Mouse (Mus musculus): ENCODE results near the gene Mid1. TPM values are rescaled to one million over a fixed set of nuclear protein-coding genes. Genes with fewer than 3 reads are reported as not detected.
A peak's percentile ranks its signal among the peaks of the same experiment; 100 is the strongest.

Mid1 gene
- polyA plus RNA-seq, 1 experiment from 2014 or later = 9.0 TPM

DNA sequence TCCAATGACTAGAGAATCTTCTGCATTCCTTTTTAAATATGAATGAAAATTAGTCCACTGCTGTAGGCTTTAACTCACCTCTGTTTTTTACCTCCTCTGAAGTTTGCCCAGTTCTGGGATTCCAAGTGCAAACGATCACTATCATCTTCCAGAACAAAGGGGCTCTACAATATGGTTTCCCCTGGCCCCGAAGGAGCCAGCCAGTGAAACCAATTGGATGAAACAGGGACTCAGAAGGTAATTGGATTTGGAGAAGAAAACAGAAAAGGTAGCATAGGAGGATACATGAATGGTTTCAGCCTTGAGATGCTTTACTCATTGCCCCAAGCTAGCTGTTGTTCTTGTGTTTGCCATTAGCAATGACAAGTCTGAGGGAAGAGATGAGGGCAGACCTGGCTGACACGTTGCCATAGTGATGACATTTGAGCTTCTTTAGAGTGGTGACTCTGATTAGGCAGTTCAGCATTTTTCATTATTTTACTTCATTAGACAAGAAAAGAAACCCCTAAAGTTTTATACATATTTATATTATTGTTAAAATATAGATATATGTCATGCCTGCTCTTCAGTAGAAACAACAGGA is 50.5 kb downstream of the Mid1 start:
- Histone ChIP-seq H3K4me1 (ENCODE audit: control insufficient read depth, insufficient read depth, low read length) (no peaks in the 10 kb centered on the region), H3K4me2 (ENCODE audit: low read depth, low read length) (no peak overlapping the region), H3K27me3 (ENCODE audit: control insufficient read depth, insufficient read depth, low read length) (no peaks in the 10 kb centered on the region), H3K9ac (replicated peaks; ENCODE audit: low read depth, low read length) (no peak overlapping the region), H3K36me3 (ENCODE audit: control insufficient read depth, insufficient read depth, low read length) (no peaks in the 10 kb centered on the region), H3K4me3 (ENCODE audit: low read depth, low read length) (no peak overlapping the region), H3K27ac (ENCODE audit: low read depth, low read length) (no peak overlapping the region), H3K9me3 (ENCODE audit: control insufficient read depth, low read length) (no peaks in the 10 kb centered on the region)
- 68% methylated on average over 3 of the region's 3 CpGs for WGBS
- ATAC-seq (ENCODE audit: low read depth) = no peak

DNA sequence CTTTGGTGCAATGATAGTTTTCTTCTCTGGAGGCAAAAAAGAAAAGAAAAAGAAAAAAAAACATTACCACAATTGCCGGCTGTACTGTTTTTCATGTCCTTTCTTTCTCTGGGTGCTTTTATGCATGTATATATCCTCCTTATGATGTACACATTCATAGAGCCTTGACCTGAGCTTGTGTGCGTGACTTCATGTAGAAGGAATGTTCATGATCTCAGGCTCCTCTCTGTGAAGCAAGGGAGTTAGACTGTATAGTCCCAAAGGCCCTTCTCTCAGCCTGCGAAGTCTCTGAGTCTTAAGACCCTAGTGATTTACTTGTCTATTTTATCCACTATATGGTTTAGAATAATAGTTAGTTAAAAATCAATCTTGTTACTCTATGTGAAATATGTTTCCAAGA is 73.0 kb downstream of the Mid1 start:
- Histone ChIP-seq H3K4me1 (ENCODE audit: control insufficient read depth, insufficient read depth, low read length) (no peaks in the 10 kb centered on the region), H3K9ac (replicated peaks; ENCODE audit: low read depth, low read length) (no peak overlapping the region), H3K27ac (ENCODE audit: low read depth, low read length) (no peak overlapping the region), H3K27me3 (ENCODE audit: control insufficient read depth, insufficient read depth, low read length) (no peaks in the 10 kb centered on the region), H3K9me3 (ENCODE audit: control insufficient read depth, low read length) (no peaks in the 10 kb centered on the region), H3K4me2 (ENCODE audit: low read depth, low read length) (no peak overlapping the region), H3K4me3 (ENCODE audit: low read depth, low read length) (no peak overlapping the region), H3K36me3 (ENCODE audit: control insufficient read depth, insufficient read depth, low read length) (no peaks in the 10 kb centered on the region)
- no peak for ATAC-seq (ENCODE audit: low read depth)
- WGBS = 91% methylated on average over 3 of the region's 3 CpGs

DNA sequence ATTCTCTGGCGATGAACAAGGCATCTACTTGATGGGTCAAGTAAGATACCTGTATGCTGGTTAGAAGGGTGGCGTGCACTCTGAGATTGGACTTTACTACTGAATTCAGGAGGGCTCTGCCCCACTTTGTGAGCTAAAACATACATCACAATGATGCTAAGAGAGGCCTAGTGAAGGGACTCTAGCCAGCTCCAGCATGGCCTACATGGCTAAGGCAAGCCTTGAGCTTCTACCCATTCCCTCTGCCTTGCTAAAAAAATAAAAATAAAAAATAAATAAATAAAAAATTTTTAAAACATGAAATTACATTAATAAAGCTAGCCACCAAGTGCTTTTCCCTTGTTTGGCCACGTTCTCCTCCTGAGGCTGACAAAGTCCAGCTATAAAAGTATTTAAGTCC is 94.5 kb downstream of the Mid1 start, which contains the start of gene 4933400A11Rik:
Gene 4933400A11Rik (minus strand): TSS at position 101 of the 400 bp plus-strand sequence.
- ATAC-seq (ENCODE audit: low read depth) = no peak
- H3K4me3 ChIP-seq (ENCODE audit: low read depth, low read length) = no peak within 1 kb of the TSS
- no peak within 1 kb of the TSS for H3K9ac ChIP-seq (replicated peaks; ENCODE audit: low read depth, low read length)
- H3K27ac ChIP-seq (ENCODE audit: low read depth, low read length) = no peak within 1 kb of the TSS
- WGBS = 96% methylated on average over 3 of the region's 3 CpGs
- peaks cover 3% of the 10 kb centered on the region; the same call in 1 of the 2 replicates for H3K27me3 ChIP-seq (ENCODE audit: control insufficient read depth, insufficient read depth, low read length)
- H3K4me2 ChIP-seq (ENCODE audit: low read depth, low read length) = no peak within 1 kb of the TSS
- no peaks in the 10 kb centered on the region for H3K9me3 ChIP-seq (ENCODE audit: control insufficient read depth, low read length)
- H3K4me1 ChIP-seq (ENCODE audit: control insufficient read depth, insufficient read depth, low read length) = no peaks in the 10 kb centered on the region
- no peaks in the 10 kb centered on the region for H3K36me3 ChIP-seq (ENCODE audit: control insufficient read depth, insufficient read depth, low read length)

DNA sequence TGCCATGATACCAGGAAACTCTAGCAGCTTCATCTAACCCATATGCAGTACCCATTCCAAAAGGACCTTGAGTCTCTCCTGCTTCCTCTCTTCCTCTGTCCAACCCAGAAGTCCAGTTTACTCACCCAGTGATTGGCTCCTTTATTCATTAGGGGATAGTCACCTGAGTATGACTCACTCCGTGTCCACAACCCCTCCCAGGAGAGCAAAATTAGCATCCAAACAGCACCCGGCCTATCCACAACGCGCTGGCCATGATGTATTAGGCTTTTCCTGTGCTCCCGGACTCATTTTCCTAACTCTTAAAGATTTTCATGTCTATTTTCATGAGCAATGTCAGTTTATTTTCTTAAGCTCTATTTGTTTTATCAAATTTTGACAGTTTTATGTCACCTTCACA is 104.7 kb downstream of the Mid1 start:
- no peaks in the 10 kb centered on the region for H3K4me1 ChIP-seq (ENCODE audit: control insufficient read depth, insufficient read depth, low read length)
- WGBS = 82% methylated on average over 5 of the region's 5 CpGs
- no peak overlapping the region for H3K4me2 ChIP-seq (ENCODE audit: low read depth, low read length)
- no peak overlapping the region for H3K4me3 ChIP-seq (ENCODE audit: low read depth, low read length)
- no peak overlapping the region for H3K27ac ChIP-seq (ENCODE audit: low read depth, low read length)
- no peak for ATAC-seq (ENCODE audit: low read depth)
- H3K9ac ChIP-seq (replicated peaks; ENCODE audit: low read depth, low read length) = no peak overlapping the region
- H3K36me3 ChIP-seq (ENCODE audit: control insufficient read depth, insufficient read depth, low read length) = no peaks in the 10 kb centered on the region
- H3K9me3 ChIP-seq (ENCODE audit: control insufficient read depth, low read length) = no peaks in the 10 kb centered on the region
- H3K27me3 ChIP-seq (ENCODE audit: control insufficient read depth, insufficient read depth, low read length) = no peaks in the 10 kb centered on the region

DNA sequence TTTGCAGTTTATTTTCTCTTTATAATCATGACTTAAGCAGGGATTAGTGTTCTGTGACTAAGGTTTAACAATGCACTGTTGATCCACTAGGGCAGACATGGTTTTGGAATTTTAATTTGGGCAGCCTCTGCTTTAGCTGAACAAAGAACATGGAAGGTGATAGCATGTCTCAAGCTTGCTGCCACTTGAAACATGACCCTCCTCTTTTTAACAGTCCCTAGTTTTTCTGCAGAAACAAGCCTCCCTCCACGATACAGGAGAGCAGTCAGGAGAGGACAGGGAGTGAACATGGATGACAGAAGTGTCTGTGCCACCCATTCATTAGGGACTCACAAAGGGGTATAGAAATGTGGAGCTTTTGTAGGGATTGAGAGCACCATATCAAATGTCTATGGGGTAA is 107.9 kb downstream of the Mid1 start:
- WGBS = 7% methylated on average over 1 of the region's 1 CpGs
- no peak for ATAC-seq (ENCODE audit: low read depth)

DNA sequence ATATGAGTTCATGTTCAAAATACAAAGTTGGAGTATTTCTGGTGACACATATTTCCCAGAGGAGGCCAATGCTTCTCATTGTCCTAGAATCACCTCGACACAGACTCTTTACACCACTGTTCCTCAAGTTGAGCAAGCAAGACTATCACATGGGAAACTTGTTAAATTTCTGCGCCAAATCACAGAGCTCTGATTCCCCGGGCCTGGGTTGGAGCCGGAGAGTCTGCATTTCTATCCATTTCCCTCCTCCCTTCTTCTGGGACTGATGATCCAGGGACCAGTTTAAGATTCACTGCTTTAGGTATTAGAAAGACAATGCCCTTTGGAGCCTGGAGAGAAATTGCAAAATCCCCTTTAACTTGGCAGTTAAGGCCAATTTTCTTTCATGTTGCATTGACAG is 109.4 kb downstream of the Mid1 start:
- no peak overlapping the region for H3K27ac ChIP-seq (ENCODE audit: low read depth, low read length)
- no peak overlapping the region for H3K9ac ChIP-seq (replicated peaks; ENCODE audit: low read depth, low read length)
- H3K27me3 ChIP-seq (ENCODE audit: control insufficient read depth, insufficient read depth, low read length) = no peaks in the 10 kb centered on the region
- no peak overlapping the region for H3K4me2 ChIP-seq (ENCODE audit: low read depth, low read length)
- ATAC-seq (ENCODE audit: low read depth) = no peak
- no peaks in the 10 kb centered on the region for H3K4me1 ChIP-seq (ENCODE audit: control insufficient read depth, insufficient read depth, low read length)
- no peaks in the 10 kb centered on the region for H3K36me3 ChIP-seq (ENCODE audit: control insufficient read depth, insufficient read depth, low read length)
- H3K9me3 ChIP-seq (ENCODE audit: control insufficient read depth, low read length) = no peaks in the 10 kb centered on the region
- WGBS = 73% methylated on average over 4 of the region's 4 CpGs
- no peak overlapping the region for H3K4me3 ChIP-seq (ENCODE audit: low read depth, low read length)

More for the DNA sequence above, 107.9 kb downstream of the Mid1 start:
- Histone ChIP-seq H3K9ac (replicated peaks; ENCODE audit: low read depth, low read length) (no peak overlapping the region), H3K9me3 (ENCODE audit: control insufficient read depth, low read length) (no peaks in the 10 kb centered on the region), H3K4me2 (ENCODE audit: low read depth, low read length) (no peak overlapping the region), H3K36me3 (ENCODE audit: control insufficient read depth, insufficient read depth, low read length) (no peaks in the 10 kb centered on the region), H3K27ac (ENCODE audit: low read depth, low read length) (no peak overlapping the region), H3K27me3 (ENCODE audit: control insufficient read depth, insufficient read depth, low read length) (no peaks in the 10 kb centered on the region), H3K4me3 (ENCODE audit: low read depth, low read length) (no peak overlapping the region), H3K4me1 (ENCODE audit: control insufficient read depth, insufficient read depth, low read length) (no peaks in the 10 kb centered on the region)

DNA sequence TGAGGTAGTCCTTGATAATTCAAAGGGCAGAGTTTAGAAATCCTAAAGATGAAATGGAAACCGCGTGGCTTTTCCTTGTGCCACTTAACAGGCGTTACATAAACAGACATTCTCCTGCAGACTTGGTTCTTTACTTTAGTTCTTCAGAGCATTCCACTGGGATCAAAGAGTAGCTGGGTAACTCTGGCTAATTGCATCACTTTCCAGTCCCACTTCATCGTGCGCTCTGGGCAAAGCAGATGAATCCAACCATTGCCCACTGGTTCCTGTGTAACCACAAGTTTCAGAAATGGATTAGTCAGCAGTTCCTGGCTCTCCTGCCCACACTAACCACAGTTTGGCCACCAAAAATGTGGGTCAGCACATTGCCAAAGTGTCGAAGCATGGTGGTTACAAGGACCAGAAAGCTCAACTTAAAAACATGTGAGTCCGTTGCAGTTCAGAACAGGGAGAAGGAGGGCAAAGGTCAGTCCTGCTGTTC is 109.9 kb downstream of the Mid1 start:
- no peaks in the 10 kb centered on the region for H3K4me1 ChIP-seq (ENCODE audit: control insufficient read depth, insufficient read depth, low read length)
- 59% methylated on average over 7 of the region's 7 CpGs for WGBS

DNA sequence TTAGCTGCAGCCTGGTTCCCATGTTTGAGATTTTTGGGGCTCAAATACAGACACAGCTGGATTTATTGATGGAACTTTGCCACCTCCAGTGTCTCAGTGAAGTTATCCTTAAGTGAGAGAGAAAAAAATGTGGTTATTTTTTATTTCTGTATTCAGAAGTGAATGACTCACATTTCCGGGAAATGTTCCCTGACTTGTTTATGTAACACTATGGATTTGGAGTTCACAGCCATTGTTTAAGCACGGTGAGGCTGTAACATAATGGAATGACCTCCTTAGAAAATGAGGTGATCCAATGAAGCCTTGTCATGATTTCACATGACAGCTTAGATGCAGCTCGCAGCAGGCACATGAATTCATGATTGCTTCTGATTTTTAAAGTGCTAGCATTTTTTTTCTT is 112.1 kb downstream of the Mid1 start:
- no peaks in the 10 kb centered on the region for H3K4me1 ChIP-seq (ENCODE audit: control insufficient read depth, insufficient read depth, low read length)
- ATAC-seq (ENCODE audit: low read depth) = no peak
- H3K9ac ChIP-seq (replicated peaks; ENCODE audit: low read depth, low read length) = no peak overlapping the region
- no peaks in the 10 kb centered on the region for H3K9me3 ChIP-seq (ENCODE audit: control insufficient read depth, low read length)
- H3K27ac ChIP-seq (ENCODE audit: low read depth, low read length) = no peak overlapping the region
- 63% methylated on average over 3 of the region's 3 CpGs for WGBS
- no peak overlapping the region for H3K4me2 ChIP-seq (ENCODE audit: low read depth, low read length)
- H3K27me3 ChIP-seq (ENCODE audit: control insufficient read depth, insufficient read depth, low read length) = no peaks in the 10 kb centered on the region
- H3K36me3 ChIP-seq (ENCODE audit: control insufficient read depth, insufficient read depth, low read length) = no peaks in the 10 kb centered on the region
- no peak overlapping the region for H3K4me3 ChIP-seq (ENCODE audit: low read depth, low read length)

More for the DNA sequence above, 109.9 kb downstream of the Mid1 start:
- Histone ChIP-seq H3K36me3 (ENCODE audit: control insufficient read depth, insufficient read depth, low read length) (no peaks in the 10 kb centered on the region), H3K27me3 (ENCODE audit: control insufficient read depth, insufficient read depth, low read length) (no peaks in the 10 kb centered on the region), H3K9me3 (ENCODE audit: control insufficient read depth, low read length) (no peaks in the 10 kb centered on the region), H3K27ac (ENCODE audit: low read depth, low read length) (no peak overlapping the region), H3K9ac (replicated peaks; ENCODE audit: low read depth, low read length) (no peak overlapping the region), H3K4me3 (ENCODE audit: low read depth, low read length) (no peak overlapping the region), H3K4me2 (ENCODE audit: low read depth, low read length) (no peak overlapping the region)
- ATAC-seq (ENCODE audit: low read depth) = no peak

DNA sequence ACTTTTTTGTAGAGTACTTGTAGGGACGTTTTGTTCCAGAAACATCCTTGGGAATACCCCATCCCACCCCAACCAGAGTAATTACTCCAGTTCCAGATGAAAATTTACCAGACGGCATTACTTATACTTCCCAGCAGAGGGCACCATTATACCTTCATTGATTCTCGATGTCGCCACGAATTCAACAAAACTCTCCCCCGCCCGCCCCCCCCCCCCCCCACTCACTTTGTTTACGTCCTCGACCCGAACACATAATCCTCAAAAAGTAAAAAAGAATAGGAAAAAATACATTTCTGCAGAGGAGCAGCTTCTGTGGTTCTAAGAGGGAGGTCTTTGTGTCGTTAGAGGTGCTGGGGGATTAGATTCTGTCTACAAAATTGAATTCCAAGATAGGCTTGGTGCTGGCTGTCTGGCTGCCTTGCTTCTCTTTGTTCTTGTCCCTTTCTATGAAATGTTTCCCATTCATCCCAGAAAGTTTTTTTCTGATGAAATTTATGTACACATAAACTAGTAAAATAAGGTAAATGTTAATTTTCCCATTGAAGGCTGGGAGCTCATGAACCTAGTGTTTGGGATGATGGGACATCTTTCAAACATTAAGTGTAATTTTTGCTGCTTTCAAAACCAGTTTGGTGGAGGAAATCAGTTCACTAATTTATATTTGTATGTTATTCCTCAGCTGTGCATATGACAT is 114.1 kb downstream of the Mid1 start:
- Histone ChIP-seq H3K4me3 (ENCODE audit: low read depth, low read length) (peak overlapping the region; percentile 17; the same call in 1 of the 2 replicates), H3K36me3 (ENCODE audit: control insufficient read depth, insufficient read depth, low read length) (no peaks in the 10 kb centered on the region), H3K4me1 (ENCODE audit: control insufficient read depth, insufficient read depth, low read length) (no peaks in the 10 kb centered on the region), H3K27ac (ENCODE audit: low read depth, low read length) (no peak overlapping the region), H3K4me2 (ENCODE audit: low read depth, low read length) (peak overlapping the region; percentile 20; the same call in 1 of the 2 replicates), H3K9me3 (ENCODE audit: control insufficient read depth, low read length) (no peaks in the 10 kb centered on the region), H3K9ac (replicated peaks; ENCODE audit: low read depth, low read length) (no peak overlapping the region), H3K27me3 (ENCODE audit: control insufficient read depth, insufficient read depth, low read length) (no peaks in the 10 kb centered on the region; the same call in 1 of the 2 replicates)
- WGBS = 8% methylated on average over 11 of the region's 11 CpGs
- peak; percentile 44 for ATAC-seq (ENCODE audit: low read depth)
